Mouse (Mus musculus): ENCODE data around the gene Pkn3. TPM values are rescaled to one million over a fixed set of nuclear protein-coding genes. Genes with fewer than 3 reads are reported as not detected.
A peak's percentile ranks its signal among the peaks of the same experiment; 100 is the strongest.

The Pkn3 gene
- total and polyA plus RNA-seq, 2 experiments from 2014 or later, result 0.99 to 1.2 TPM

DNA sequence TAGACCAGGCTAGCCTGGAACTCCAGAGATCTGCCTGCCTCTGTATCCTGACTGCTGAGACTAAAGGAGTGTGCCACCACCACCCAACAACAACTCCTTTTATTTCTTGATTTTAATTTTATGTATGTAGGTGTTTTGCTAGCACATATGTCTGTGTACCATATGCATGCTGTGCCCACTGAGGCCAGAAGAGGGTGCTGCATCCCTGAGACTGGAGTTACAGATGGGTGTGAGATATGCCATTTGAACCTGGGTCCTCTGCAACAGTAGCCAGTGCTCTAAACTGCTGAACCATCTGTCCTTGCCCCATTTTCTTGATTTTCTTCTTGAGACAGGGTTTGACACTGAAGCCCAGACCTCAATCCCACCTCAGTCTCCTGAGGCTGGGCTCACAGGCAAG, 28.9 kb downstream of the Pkn3 start:
- TF ChIP-seq CTCF (IDR thresholded peaks at IDR 0.05; ENCODE audit: low read depth), result peak; percentile 80
- Histone ChIP-seq H3K9ac (replicated peaks; ENCODE audit: low read length) (no peak overlapping the region), H3K9me3 (ENCODE audit: low read length) (no peaks in the 10 kb centered on the region), H3K36me3 (ENCODE audit: insufficient read depth, low read length) (peaks cover 79% of the 10 kb centered on the region), H3K27me3 (ENCODE audit: insufficient read depth, low read length) (no peaks in the 10 kb centered on the region), H3K27ac (no peak overlapping the region), H3K4me3 (ENCODE audit: low read length) (no peak overlapping the region), H3K4me1 (ENCODE audit: insufficient read depth, low read length) (no peaks in the 10 kb centered on the region), H3K4me2 (ENCODE audit: low read depth, low read length) (no peak overlapping the region)
- ATAC-seq, result no peak
- peak; percentile 46 for DNase-seq (ENCODE audit: low spot score)

DNA sequence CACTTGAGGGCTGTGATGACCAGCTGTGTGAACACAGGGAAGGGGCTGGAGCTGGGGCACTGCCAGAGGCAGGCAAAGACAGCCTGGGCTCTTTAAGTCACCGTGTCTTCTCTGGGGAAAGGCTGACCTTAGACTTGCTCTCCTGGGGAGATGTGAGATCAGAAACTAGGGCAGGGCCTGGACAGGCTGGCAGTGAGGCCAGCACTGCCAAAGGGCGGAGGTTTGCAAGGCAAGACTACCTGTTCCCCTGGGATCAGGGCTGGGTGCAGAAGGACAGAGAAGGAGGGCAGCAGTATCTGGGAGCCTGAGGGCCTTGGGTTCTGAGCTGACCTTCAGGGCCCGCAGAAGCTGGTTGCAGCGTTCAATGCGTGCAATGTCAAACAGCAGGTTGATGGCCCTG, 30.2 kb downstream of the Pkn3 start:
- Histone ChIP-seq H3K4me1 (ENCODE audit: insufficient read depth, low read length) (no peaks in the 10 kb centered on the region), H3K9ac (replicated peaks; ENCODE audit: low read length) (no peak overlapping the region), H3K27me3 (ENCODE audit: insufficient read depth, low read length) (no peaks in the 10 kb centered on the region), H3K27ac (no peak overlapping the region), H3K4me3 (ENCODE audit: low read length) (no peak overlapping the region), H3K4me2 (ENCODE audit: low read depth, low read length) (no peak overlapping the region), H3K9me3 (ENCODE audit: low read length) (no peaks in the 10 kb centered on the region), H3K36me3 (ENCODE audit: insufficient read depth, low read length) (peaks cover 75% of the 10 kb centered on the region)
- TF ChIP-seq CTCF (IDR thresholded peaks at IDR 0.05; ENCODE audit: low read depth), result no peak
- no peak for ATAC-seq
- DNase-seq (ENCODE audit: low spot score), result no peak
- WGBS, result 91% methylated on average over 5 of the region's 5 CpGs

- DNase-seq (ENCODE audit: low spot score), result no peak
- ATAC-seq, result no peak
- no peak overlapping the region for H3K9ac ChIP-seq (replicated peaks; ENCODE audit: low read length)
- no peaks in the 10 kb centered on the region for H3K27me3 ChIP-seq (ENCODE audit: insufficient read depth, low read length)
- H3K9me3 ChIP-seq (ENCODE audit: low read length), result no peaks in the 10 kb centered on the region
- WGBS, result 91% methylated on average over 4 of the region's 4 CpGs
- peaks cover 74% of the 10 kb centered on the region for H3K36me3 ChIP-seq (ENCODE audit: insufficient read depth, low read length)
- no peak overlapping the region for H3K4me2 ChIP-seq (ENCODE audit: low read depth, low read length)
- no peaks in the 10 kb centered on the region for H3K4me1 ChIP-seq (ENCODE audit: insufficient read depth, low read length)
- no peak overlapping the region for H3K27ac ChIP-seq
- no peak overlapping the region for H3K4me3 ChIP-seq (ENCODE audit: low read length)
- no peak for TF ChIP-seq CTCF (IDR thresholded peaks at IDR 0.05; ENCODE audit: low read depth)
These were observed 30.8 kb downstream of the Pkn3 start for GRCm38 (mm10) chr2:30108260-30108659.

DNA sequence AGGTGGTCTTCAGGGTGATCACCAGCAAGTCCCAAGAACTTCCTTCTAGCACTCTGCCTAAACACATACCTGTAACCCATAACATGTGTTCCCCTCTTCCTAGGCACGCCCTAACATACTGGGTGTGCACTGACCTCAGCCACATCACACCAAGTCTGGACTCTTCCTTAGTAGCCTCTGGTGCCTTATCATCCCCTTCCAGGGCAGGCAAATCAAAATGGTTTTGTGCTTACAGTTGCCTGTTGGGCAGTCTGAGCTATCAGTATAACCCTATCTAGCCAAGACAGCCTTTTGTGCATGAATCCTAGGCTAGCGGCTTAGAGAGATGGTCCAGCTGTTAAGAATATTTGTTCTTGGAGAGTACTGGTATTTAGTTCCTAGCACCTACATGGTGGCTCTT, 34.0 kb downstream of the Pkn3 start:
- no peak for TF ChIP-seq CTCF (IDR thresholded peaks at IDR 0.05; ENCODE audit: low read depth)
- no peaks in the 10 kb centered on the region for H3K9me3 ChIP-seq (ENCODE audit: low read length)

GRCm38 (mm10) chr2:30112564-30112963, 35.1 kb downstream of the Pkn3 start:
- no peaks in the 10 kb centered on the region for H3K27me3 ChIP-seq (ENCODE audit: insufficient read depth, low read length)
- no peak overlapping the region for H3K4me3 ChIP-seq (ENCODE audit: low read length)
- no peak overlapping the region for H3K27ac ChIP-seq
- no peak for TF ChIP-seq CTCF (IDR thresholded peaks at IDR 0.05; ENCODE audit: low read depth)
- no peaks in the 10 kb centered on the region for H3K9me3 ChIP-seq (ENCODE audit: low read length)
- H3K36me3 ChIP-seq (ENCODE audit: insufficient read depth, low read length), result peaks cover 34% of the 10 kb centered on the region
- WGBS, result 88% methylated on average over 5 of the region's 5 CpGs
- no peak overlapping the region for H3K4me2 ChIP-seq (ENCODE audit: low read depth, low read length)
- ATAC-seq, result no peak
- no peaks in the 10 kb centered on the region for H3K4me1 ChIP-seq (ENCODE audit: insufficient read depth, low read length)
- DNase-seq (ENCODE audit: low spot score), result no peak
- H3K9ac ChIP-seq (replicated peaks; ENCODE audit: low read length), result no peak overlapping the region

More for the DNA sequence above, 34.0 kb downstream of the Pkn3 start:
- peaks cover 42% of the 10 kb centered on the region for H3K36me3 ChIP-seq (ENCODE audit: insufficient read depth, low read length)
- H3K4me3 ChIP-seq (ENCODE audit: low read length), result no peak overlapping the region
- no peaks in the 10 kb centered on the region for H3K27me3 ChIP-seq (ENCODE audit: insufficient read depth, low read length)
- WGBS, result 97% methylated on average over 2 of the region's 2 CpGs
- H3K9ac ChIP-seq (replicated peaks; ENCODE audit: low read length), result no peak overlapping the region
- no peaks in the 10 kb centered on the region for H3K4me1 ChIP-seq (ENCODE audit: insufficient read depth, low read length)
- no peak overlapping the region for H3K27ac ChIP-seq
- ATAC-seq (no peak), DNase-seq (ENCODE audit: low spot score) (no peak)
- no peak overlapping the region for H3K4me2 ChIP-seq (ENCODE audit: low read depth, low read length)

GRCm38 (mm10) chr2:30119641-30120051, 42.2 kb downstream of the Pkn3 start:
- Histone ChIP-seq H3K4me2 (ENCODE audit: low read depth, low read length) (peak overlapping the region; percentile 27; the same call in 1 of the 2 replicates), H3K27ac (peak overlapping the region; percentile 11; the same call in 1 of the 2 replicates), H3K36me3 (ENCODE audit: insufficient read depth, low read length) (no peaks in the 10 kb centered on the region), H3K9ac (replicated peaks; ENCODE audit: low read length) (no peak overlapping the region), H3K27me3 (ENCODE audit: insufficient read depth, low read length) (no peaks in the 10 kb centered on the region), H3K4me3 (ENCODE audit: low read length) (no peak overlapping the region), H3K4me1 (ENCODE audit: insufficient read depth, low read length) (peaks cover 14% of the 10 kb centered on the region; the same call in 1 of the 2 replicates), H3K9me3 (ENCODE audit: low read length) (no peaks in the 10 kb centered on the region)
- DNase-seq (ENCODE audit: low spot score) (peak; percentile 44), ATAC-seq (no peak)
- peak; percentile 25 for TF ChIP-seq CTCF (IDR thresholded peaks at IDR 0.05; ENCODE audit: low read depth)
- WGBS, result 9% methylated on average over 6 of the region's 6 CpGs

DNA sequence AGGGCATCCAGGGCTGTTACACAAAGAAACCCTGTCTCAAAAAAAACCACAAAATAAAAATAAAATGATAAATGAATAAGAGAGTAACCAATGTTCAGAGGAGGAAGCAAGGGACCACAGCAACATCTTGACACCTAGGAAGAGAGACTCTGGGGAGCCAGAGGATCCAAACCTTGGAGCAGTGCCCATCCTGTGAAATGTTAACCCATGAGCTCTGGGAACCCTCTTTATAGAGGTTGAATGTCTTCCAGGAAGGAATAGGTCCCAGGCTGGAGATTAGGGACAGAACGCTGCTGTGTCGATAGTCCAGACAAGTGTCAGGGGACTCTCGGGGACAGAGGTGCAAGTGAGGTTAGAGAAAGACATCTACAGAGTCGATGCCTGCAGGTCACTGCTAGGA, 42.8 kb downstream of the Pkn3 start:
- TF ChIP-seq CTCF (IDR thresholded peaks at IDR 0.05; ENCODE audit: low read depth), result no peak
- no peak overlapping the region for H3K9ac ChIP-seq (replicated peaks; ENCODE audit: low read length)
- WGBS, result 61% methylated on average over 4 of the region's 4 CpGs

More for the DNA sequence above, 42.8 kb downstream of the Pkn3 start:
- DNase-seq (ENCODE audit: low spot score), result no peak
- no peak for ATAC-seq
- H3K4me3 ChIP-seq (ENCODE audit: low read length), result no peak overlapping the region
- H3K9me3 ChIP-seq (ENCODE audit: low read length), result no peaks in the 10 kb centered on the region
- H3K36me3 ChIP-seq (ENCODE audit: insufficient read depth, low read length), result no peaks in the 10 kb centered on the region
- H3K27ac ChIP-seq, result no peak overlapping the region
- peaks cover 14% of the 10 kb centered on the region; the same call in 1 of the 2 replicates for H3K4me1 ChIP-seq (ENCODE audit: insufficient read depth, low read length)
- H3K27me3 ChIP-seq (ENCODE audit: insufficient read depth, low read length), result no peaks in the 10 kb centered on the region
- H3K4me2 ChIP-seq (ENCODE audit: low read depth, low read length), result no peak overlapping the region
